Mouse (Mus musculus) C2C12 (cell line): ENCODE data around the gene Pnpo.

ENCODE experiments used
- CEBPB ChIP-seq: IDR thresholded peaks from one replicate; pipeline ENCODE4 v1.6.1; 2011; ENCODE audit warnings: low read depth, mild to moderate bottlenecking, control low read depth, moderate library complexity
- CTCF ChIP-seq: IDR thresholded peaks from one replicate; pipeline ENCODE4 v1.5.1; 2011; ENCODE audit not compliant: control insufficient read depth, insufficient read depth, insufficient read length
- MAX ChIP-seq: IDR thresholded peaks from one replicate; pipeline ENCODE4 v1.6.1; 2011; ENCODE audit warnings: mild to moderate bottlenecking, control low read depth
- MYOD1 ChIP-seq: IDR thresholded peaks from one replicate; pipeline ENCODE4 v1.6.1; 2011; ENCODE audit warnings: low read depth; ENCODE audit not compliant: control insufficient read depth, insufficient read length
- MYOG ChIP-seq: IDR thresholded peaks from one replicate; pipeline ENCODE4 v1.6.1; 2011; ENCODE audit not compliant: control insufficient read depth, insufficient read length; ENCODE audit errors: extremely low read depth

- TF ChIP-seq CTCF (no peak), MAX (no peak), MYOG (no peak), CEBPB (no peak), MYOD1 (no peak)
Measured at GRCm38 (mm10) chr11:96912682-96913081, 31.1 kb downstream of the Pnpo start.
